Mouse (Mus musculus): ENCODE data around the gene Cxcr4.
A peak's percentile ranks its signal among the peaks of the same experiment; 100 is the strongest.

Cxcr4 gene

DNA sequence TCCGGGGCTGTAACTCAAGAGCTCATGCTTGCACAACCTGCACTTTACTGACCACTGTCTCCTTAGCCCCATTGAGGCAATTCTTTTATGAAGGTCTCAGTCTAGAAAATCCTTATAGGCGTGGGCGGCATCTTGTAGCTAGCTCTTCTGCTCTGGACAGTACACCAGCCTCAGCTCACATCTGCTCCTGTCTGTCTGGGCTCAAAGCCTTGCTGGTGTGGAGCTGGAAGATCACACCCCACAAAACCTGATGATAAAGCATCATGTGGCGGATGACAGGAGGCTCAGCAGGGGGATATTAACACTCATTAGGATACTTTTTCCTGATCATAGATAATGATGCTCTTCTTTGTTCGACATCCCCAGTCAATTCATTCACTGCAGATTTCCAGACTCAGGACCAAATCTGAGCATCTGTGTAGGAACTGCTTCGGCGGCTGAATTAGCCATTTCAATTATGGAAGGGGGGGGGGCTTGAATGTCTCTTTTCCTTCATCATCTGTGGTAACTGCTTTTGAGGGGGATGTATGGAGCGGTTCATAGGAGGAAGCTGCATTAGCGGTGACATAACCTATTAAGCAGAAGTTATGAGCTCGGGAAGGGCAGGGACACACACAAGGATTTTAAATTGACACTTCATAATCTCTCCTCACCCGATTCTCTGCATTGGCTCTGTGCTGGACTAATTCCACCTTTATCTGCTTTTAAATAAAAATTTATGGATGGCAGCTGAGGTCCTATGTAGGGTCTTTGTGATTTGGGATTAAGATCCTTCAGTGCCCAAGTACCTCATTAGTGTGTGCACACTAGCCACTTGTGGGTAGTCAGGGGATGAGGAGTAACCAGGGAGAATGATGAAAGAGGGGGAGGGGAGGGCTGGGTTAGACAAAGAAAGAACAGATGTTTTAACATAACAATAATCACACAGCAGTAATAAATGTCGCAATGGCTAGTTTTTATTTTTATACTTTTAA, 24.6 kb downstream of the Cxcr4 start:
- no peak for DNase-seq

DNA sequence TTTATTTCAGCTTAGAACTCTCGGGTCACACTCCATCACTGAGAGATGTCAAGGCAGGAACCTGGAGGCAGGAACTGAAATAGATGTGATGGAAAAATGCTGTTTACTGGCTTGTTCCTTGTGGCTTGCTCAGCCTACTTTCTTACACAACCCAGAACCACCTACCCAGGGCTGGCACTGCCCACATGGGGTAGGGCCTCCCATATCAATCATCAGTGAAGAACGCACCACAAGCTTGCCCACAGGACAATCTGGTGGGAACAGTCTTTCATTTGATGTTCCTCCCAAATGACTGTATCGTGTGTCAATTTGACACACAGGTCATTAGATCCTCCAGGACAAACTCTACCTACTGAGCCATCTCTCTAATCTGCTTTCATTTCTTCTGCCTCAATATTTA, 28.2 kb downstream of the Cxcr4 start:
- DNase-seq, result no peak

- DNase-seq, result no peak
Observed at GRCm38 (mm10) chr1:128561325-128561874, 30.7 kb downstream of the Cxcr4 start.

DNA sequence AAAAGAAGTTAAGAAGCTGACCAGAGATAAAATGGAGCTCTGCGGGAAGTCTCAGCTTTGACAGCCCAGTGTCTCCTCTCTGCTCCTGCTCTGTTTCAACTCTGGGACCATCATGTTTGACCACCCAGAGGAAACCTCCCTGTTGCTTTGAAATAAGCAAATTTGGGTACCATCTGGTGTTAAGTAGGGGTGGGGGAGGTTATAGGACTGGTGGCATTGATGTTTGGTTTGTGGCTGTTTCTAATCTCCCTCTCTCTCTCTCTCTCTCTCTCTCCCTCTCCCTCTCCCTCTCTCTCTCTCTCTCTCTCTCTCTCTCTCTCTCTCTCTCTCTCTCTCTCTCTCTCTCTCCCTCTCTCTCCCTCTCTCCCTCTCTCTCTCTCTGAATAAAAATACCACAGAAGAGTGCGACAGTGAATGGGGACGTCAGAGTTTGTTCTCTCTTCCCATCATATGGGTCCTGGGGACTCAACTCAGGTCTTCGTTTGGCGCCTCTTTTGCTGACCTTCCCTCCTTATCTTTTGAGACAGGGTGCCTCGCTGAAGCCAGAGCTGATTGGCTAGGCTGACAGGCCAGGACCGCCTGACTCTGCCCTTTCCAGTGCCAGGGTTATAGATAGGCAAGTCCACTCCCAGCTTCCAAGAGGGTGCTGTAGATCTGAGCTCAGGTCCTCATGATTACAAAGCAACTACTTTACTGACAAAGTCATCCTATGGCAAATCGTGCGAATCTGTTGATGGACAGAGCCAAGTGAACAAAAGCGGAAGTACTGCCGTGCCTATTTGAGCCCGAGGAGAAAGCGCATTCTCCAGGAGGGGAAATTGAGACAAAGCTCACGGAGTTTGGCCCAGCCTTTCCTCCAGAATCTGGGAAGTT, 31.4 kb downstream of the Cxcr4 start:
- no peak for DNase-seq

- DNase-seq, result peak; percentile 39
Observed at GRCm38 (mm10) chr1:128557953-128558352, 34.1 kb downstream of the Cxcr4 start.

DNA sequence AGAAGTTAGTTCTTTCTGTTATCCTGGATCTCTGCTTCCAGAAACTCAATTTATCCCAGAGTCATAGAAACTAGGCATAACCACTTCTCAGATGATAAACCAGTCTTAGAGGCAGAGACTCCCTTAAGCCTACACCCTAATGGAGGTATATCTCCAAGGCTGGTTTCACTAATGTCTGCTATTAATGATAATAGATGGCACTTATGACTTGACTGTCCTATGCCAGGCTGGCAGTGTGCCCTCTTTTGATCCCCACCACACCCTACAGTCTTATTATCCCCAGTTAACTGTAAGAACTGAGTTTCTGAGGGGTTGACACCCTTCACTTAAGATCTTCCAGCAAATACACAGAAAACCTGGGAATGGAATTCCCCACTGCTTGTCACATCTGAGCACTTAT, 39.5 kb downstream of the Cxcr4 start:
- DNase-seq, result no peak

DNA sequence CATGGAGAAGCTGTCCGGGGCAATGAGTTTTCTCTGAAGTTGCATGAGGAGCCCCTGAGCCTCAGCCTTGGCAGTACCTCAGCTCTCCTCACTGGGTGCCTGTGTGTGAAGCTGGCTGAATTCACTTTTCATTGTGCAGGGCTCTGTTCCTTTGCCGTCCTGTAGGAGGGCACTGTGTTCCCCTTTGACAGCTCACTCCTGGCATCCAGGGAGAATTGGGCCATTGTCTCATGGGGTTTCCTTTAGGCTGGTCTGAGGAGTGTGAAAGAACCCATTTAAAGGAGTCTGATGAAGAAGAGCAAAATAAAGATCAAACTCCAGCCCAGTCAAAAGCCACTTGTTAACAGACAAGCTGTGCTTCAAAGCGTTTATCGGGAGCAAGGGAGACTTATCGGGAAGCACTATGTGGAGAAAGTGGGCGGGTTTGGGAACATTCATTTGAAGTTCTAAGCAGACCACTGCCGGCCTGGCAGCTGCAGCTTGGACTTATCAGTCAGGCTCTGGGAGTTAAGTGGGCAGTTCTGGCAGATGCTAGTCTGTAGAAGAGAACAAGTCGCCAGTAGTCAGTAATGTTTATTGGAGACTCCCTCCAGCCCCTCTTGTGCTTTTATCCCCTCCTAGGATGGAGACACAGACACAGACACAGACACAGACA, 40.2 kb downstream of the Cxcr4 start:
- DNase-seq, result peak; percentile 34

GRCm38 (mm10) chr1:128549442-128549841, 42.7 kb downstream of the Cxcr4 start:
- no peak for DNase-seq

GRCm38 (mm10) chr1:128549007-128549406, 43.1 kb downstream of the Cxcr4 start:
- no peak for DNase-seq

DNA sequence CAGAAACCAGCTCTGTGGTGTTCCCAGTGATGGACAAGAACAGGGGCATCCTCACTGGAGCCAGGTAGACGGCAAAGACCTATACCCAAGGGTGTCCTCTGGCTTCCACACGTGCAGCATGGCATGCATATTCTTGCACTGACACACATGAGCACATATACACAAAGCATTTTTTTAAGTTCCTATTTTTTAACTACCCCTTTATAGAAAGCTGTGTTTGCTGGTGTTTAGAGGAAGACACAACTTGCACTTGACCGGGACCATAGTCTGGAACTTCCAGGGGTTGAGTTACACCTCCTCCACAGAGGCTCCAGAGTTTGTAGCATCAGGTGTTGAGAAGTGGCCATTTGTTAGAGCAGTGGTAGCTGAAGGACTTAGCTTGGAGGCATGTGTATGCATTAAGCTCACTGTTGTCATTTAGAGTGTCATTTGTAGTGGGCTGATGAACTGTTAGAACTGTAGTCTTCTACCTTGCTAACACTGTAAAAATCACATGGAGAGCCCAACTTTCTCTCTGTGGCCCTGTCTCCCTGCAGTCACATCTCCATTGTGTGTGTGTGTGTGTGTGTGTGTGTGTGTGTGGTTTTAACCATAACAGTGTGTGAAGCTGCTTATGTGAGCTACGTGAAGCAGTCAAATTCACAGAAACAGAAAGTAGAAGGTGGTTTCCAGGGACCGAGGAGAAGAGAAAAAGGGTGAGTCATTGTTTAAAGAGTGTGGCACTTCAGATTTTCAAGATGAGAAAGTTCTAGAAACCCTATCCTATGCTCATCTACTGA, 43.7 kb downstream of the Cxcr4 start:
- DNase-seq, result no peak

DNA sequence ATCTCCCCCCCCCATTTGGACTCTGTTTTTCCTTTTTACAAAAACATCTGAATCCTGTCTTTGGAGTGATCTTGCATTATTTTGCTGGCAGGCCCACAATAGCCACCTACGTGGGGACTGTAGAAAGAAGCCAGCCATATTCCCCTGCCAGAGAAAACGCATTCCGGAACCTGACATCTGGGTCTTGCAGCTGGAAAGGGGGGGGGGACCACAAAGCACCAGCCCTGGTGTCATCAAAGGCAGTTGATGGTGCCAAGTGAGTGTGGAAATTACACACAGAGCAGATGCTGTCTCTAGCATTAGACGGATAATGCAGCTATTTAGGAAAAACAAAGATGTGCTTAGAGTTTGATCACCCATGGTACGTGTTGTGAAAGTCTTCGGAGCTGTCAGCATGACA, 46.4 kb downstream of the Cxcr4 start:
- DNase-seq, result peak; percentile 22

DNA sequence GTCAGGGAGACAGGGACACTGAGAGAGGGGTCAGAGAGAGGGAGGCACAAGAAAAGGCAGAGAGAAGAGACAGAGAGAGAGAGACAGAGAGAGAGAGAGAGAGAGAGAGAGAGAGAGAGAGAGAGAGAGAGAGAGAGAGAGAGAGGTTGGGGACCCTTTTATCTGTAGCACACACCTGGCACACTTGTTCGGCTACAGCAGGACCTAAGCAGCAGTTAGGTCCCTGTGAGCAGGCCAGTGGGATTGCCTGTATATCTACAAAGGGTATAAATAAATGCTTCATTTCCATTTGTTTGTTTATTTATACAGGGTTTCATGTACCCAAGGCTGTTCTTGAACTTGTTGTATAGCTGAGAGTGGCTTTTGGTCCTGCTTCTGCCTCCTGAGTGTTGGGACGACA, 49.0 kb downstream of the Cxcr4 start:
- DNase-seq, result no peak

- DNase-seq, result no peak
Observed at GRCm38 (mm10) chr1:128542555-128542954, 49.5 kb downstream of the Cxcr4 start.

- no peak for DNase-seq
Observed at GRCm38 (mm10) chr1:128540213-128540612, 51.9 kb downstream of the Cxcr4 start.

DNA sequence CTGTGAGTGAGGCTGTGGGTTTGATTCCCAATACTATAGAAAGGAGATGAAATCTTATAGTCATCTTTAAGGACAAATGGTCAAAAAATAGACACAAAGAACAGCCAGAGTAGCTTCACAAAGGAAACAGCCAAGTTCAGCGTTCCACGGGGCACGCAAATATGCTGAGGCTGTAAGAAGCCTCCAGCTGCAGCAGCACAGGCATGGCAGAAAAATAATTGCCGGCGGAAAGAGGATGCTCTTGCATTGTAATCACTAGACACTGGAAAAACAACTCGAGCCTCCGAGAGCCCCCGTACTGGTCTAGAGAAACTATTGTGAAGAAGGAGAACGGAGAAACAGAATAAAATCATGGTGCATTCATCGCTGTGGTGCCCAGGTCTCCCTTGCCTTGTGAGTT, 52.5 kb downstream of the Cxcr4 start:
- no peak for DNase-seq
